Mouse (Mus musculus) testis, postnatal 14 days (tissue): Measurements from ENCODE around the gene Gm49320.

Source experiments
- DNase-seq: peaks from one replicate; pipeline ENCODE4 v3.0.0; 2021; ENCODE audit warnings: low spot score

Gene Gm49320

DNA sequence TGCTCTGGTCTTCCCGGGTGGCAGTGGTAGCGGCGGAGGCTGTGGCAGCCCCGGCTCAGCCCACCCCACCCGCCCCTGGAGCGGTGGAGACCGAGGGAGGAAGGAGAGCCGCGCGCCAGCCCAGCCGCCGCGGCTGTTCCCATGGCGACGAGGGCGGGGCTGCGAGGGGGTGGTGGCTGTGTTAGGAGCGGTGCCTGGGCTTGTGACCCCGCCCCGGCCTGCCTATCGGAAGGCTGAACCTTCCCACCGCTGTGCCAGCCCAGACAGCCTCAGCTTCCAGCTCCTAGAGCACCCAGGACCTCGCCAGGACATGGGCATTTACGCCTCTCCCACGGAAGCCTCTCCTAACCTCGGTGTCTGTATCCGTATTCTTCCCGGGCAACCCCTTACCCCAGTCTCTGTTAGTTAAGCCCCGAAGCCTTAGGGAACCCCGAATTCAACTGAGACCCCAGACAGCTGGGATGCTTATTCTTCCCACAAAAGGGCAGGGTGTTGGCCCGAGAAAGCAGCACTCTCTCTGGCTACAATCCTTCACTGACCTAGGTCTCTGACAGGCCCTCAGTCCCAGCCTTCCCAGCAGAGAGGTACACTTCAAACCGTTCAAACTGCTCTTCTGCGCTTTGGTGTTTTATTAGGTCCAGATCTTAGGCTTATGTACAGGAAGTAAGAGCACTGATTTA, 20.6 kb downstream of the Gm49320 start, which contains the start of gene Ctxn1:
Ctxn1 (minus strand) TSS at position 150 of the 680 bp plus-strand sequence.
- DNase-seq = peak; percentile 90

GRCm38 (mm10) chr8:4259805-4260170, 21.1 kb downstream of the Gm49320 start:
- no peak for DNase-seq

DNA sequence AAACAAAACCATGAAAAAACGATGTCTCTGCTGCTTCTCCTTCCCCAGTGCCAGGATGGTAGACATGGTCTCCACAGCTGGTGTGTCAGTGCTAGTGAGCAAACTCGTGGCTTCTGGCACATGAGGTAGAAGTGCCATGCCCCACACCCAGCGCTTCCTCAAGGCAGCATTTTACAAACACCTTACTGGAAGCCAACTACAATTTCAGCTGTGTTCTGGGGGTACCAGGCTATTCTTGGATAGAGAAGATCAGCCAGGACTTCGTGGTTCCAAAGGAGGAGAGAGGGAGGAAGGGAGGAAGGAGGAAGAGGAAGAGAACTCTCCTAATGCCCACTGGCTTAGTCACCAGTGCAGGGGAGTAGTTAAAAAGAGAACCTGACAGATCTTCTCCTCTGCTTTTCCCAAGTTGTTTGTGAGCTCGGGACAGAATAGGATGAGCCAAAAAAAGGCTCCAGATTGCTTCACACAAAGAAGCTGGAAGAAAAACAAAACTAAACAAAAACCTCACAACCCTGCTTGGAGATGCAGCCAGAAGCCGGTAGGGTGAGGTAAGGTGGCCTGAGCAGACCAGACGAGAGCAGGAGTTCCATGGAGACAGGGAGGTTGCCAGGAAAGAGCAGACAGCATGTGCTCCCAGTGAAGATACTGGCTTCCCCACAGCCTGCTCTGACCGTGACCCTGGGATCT, 24.6 kb downstream of the Gm49320 start:
- peak; percentile 80 for DNase-seq

- no peak for DNase-seq
Observed at GRCm38 (mm10) chr8:4265160-4265914, 26.7 kb downstream of the Gm49320 start.

GRCm38 (mm10) chr8:4267627-4268026, 29.0 kb downstream of the Gm49320 start:
- no peak for DNase-seq

GRCm38 (mm10) chr8:4269609-4270008, 30.9 kb downstream of the Gm49320 start:
- DNase-seq = no peak

GRCm38 (mm10) chr8:4275275-4276110, 36.8 kb downstream of the Gm49320 start, which contains the start of gene Timm44:
Timm44 (minus strand) TSS chr8:4275913.
- DNase-seq = peak; percentile 94

DNA sequence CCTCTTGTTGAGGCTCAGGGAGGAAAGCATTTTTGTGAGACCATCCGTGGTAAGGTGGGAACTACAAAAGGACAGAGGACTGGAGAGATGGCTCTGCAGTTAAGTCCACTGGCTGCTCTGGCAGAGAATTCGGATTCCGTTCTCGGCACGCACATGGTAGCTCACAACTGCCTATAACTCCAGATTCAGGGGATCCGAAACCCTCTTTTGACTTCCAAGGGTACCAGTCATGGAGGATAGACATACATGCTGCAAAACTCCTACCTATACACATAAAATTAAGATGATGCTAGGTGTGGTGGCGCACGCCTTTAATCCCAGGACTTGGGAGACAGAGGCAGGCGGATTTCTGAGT, 37.4 kb downstream of the Gm49320 start:
- DNase-seq = no peak

GRCm38 (mm10) chr8:4292738-4293137, 54.1 kb downstream of the Gm49320 start:
- DNase-seq = no peak

DNA sequence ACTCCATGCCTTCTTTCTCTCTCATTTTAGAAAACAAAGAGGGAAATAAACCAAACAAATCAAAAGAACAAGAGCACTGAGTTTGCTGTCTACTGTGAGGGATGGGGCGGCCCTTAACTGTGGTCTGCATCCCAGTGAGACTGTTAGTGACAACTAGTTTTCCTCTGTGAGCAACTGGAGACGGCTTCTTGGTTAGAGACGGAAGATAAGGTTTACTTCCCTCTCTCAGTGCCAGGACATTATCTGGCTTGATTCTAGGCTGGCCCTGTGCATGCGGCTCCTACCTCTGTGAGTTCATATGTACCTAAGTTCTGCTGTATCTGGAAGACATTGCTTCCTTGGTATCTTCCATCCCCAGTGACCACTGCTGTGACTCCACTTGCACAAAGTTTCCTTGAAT, 59.2 kb downstream of the Gm49320 start:
- DNase-seq = no peak
